Mouse (Mus musculus) small intestine, adult 2 months (tissue): Measurements from ENCODE around the gene Tssk1.

ENCODE experiments used
- CTCF ChIP-seq: fragments of 200-500 bp; IDR thresholded peaks from 2 replicates; pipeline ENCODE4 v1.5.1; 2012; ENCODE audit warnings: low read depth, mild to moderate bottlenecking, control low read depth, inconsistent platforms, low read length, moderate library complexity, mixed read lengths; ENCODE audit not compliant: insufficient replicate concordance, insufficient read length; ENCODE audit errors: extremely low read depth
- POLR2A ChIP-seq: fragments of 200-500 bp; IDR thresholded peaks from 2 replicates; pipeline ENCODE4 v1.6.1; 2012; ENCODE audit warnings: low read depth, mild to moderate bottlenecking, control low read depth, inconsistent platforms, low read length, moderate library complexity

GRCm38 (mm10) chr16:17848928-17849327, 45.1 kb upstream of the Tssk1 start:
- TF ChIP-seq CTCF (peak; percentile 51; the same call in 1 of the 2 replicates), POLR2A (no peak)
